Mouse (Mus musculus) left cerebral cortex, adult 18-20 months (tissue): ENCODE measurements at regions not wholly inside any gene's neighbourhood (a gene's known extent, or its start where the extent isn't known, plus 50 kb on each side); places are given as distances from the start of the nearest gene placed in this dataset.

Experiments
- DNase-seq, 2 experiments: peaks; one replicate each; pipeline ENCODE4 v3.0.0; 2021 to 2022; ENCODE audit warnings: low spot score in 2 of 2, mixed read lengths in 1 of 2

DNA sequence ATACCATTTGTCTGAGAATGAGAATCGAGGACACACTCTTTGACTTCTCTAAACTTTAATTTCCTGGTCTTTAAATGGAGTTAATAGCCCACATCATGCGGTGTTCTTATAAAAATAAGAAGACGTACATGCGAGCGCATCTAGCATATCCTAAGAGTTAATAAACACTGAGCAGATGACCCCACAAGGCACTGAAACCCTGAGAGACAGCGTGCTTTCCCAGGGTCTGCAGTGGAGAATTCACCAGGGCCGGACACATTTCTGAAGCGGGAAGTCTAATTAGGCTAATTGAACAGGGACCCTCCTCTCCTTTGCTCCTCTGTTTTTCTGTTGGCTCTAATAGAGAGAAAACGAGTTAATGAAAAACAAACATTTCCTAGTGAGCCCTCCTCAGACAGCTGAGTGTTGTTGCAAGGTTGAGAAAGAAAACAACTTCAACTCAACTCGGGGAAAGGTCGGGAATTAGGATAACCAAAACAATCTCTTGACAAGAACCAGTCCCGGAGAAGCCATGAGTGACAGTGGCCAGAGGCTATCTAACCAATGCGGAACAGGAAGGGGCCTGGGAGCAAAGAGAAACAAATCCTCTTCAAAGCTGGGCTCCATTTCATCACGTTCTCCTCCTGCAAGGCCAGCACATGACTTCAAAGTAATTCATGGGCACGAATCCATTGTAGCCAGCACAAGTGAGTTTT is 352.2 kb downstream of the Hs3st3b1 start:
- no peak for DNase-seq

DNA sequence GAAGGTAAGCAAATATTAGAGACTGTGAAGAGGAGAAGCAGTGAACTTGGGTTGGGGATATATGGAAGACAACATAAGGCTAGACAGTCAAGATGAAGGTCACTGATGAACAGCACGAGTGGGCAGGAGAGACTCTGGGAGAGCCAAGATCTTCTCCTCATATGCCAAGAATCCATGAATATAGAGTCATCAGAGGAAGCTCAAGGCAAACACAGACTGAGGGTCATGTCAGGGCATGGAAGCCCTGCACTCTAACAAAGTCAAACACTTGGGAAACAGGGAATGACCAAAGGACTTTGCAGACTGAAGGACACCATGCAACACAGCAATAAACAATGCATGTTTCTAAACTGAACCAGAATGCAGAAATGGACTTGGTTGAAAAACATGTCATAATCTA is 351.4 kb downstream of the Hs3st3b1 start:
- DNase-seq = no peak

DNA sequence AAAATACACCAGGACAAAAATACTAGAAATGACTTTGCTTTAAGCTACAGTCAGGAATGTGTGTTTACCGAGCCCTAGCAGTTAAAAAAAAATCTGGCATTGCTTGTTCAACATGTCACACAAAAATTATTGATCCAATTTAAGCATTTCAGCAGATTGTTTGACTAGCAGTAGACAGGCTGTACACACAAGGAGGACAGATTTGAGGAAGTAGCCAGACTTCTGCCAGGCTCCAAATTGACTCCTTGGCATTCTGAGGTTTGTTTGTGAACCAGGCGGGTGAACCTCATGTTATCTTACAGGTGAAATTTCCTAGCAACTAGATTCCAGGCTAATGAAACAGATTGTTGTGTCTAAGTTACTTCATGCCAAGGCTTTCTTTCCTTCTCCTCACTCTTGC is 348.8 kb downstream of the Hs3st3b1 start:
- DNase-seq = no peak

DNA sequence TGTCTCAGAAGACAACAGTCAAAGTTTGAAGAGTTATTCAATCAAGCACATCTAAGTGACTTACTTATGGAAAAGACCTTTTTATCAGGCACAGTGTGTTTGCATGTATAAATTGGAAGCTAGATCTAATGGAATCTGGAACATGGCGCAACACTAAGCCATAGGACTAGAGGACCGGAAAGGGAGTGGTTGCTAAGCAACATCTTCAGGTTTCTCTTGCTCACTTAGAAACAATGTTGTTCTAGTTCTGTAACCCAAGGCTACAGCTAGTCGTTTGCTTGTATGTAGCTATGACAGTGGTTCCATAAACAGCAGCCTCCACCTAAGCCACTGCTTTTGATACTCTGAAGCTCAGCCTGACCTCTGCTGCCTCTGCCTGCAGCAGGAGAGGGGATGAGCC is 338.8 kb downstream of the Hs3st3b1 start:
- DNase-seq = no peak

DNA sequence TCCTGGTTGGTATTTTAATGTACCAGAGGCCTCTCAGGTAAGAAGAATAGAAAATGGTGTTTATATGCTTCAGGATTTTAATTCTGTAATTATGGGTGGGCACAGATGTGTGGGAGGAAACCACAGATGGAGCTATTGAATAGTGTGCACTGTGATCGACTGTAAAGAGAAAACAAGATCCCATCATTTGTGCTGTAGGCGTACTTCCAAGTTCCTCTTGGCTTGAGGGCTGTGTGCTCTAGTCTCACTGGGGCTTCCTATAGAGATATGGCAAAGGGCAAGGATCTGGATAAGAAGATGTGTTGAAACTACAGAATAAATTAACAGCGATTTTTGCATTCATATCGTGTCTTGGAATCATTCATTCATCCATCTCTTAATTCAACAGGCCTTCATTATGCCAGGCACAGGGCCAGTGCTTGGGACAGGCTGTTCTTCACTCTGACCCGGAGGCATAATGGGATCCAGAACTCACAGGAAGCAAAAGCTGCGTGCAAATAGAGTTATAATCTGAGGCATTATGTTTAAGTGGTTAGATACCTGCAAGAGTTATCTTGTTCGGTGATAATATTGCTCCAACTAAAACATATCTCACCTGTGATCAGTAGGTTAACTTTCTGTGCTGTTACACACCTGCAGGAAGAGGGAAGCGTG is 336.7 kb downstream of the Hs3st3b1 start:
- no peak for DNase-seq

DNA sequence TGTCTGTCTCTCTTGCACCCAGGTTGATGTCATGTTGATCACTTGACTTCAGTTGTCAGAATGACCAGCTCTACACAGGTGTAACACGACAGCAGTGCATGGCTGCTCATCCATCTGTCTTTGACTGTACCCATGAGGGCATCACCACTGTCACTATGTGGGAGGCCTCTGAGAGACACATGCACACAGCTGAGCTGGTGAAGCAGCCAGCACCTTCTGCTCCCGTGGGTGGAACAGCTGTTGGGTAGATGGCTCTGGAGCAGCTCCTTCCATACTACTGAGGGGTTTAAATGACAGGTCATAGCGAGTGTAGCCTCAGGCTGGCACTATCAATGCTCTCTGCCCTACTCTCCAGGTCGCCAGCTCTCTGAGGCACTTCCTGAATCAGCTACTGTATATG is 301.9 kb downstream of the Hs3st3b1 start:
- DNase-seq = peak in 1 of 2 experiments; percentile 19

DNA sequence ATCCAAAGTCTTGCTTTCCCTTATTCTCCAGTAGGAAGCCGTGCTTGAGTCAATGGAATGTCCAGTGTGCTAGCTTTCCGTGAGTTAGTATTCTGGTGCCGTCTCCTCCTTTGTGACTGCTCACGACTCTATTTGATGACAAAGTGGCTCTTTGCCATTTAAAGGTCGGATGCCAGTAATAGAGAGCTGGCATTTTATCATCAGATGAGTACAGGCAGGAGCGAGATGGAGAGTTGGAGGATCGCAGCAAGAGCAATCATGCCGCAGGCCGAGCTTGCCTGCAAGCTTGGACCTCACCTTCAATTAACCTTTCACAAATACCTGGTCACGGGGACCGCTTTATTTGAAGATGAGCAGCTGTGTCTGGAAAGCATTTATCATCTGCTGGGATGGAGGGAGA is 291.8 kb downstream of the Hs3st3b1 start:
- no peak for DNase-seq

DNA sequence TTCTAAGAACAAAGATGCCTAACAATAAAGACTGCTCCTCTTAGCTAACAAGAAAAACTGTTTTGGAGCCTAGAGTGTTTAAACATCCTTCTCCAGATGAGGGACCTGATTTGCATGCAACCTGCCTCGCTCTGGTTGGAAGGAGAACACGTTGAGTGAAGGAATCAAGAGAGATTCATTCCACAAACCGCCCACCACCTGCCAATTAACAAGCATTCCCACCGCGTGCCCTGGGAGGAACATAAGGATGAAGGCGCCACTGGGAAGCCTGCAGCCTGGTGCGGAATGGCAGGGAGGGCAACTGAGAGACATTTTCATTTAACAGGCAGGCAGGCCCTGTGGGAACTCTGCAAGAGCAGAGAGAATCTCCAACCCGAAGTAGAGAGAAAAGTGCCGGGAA is 265.0 kb downstream of the Hs3st3b1 start:
- DNase-seq = no peak

DNA sequence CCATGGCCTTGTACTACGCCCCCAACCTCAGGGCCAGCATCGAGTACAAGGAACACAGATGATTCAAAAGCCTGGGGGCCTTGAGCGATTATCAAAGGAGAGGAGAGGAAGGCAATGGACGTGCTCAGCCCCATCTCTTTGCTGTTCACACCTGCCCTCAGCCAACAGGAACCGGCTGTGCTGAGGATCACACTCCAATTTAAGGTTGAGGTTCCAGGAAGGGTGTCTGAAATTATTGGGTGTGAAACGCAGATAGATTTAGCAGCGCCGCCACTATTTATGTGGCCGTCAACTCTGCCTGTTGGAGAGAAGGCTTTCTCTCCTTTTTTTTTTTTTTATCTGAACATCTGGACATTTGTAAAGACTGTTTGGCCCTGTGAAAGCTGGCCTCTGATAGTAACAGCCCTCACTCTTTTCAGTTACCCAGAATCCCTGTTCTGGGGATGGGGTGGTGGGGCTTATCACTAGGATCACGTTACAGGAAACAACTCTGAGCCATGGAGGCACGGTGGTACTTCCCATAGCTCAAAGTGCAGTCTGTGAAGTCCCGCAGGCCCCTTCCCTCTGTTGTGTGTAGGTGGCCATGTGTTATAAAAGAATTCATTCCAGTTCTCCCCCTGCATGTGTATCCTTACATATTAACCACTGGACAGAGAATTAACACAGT is 256.7 kb downstream of the Hs3st3b1 start:
- DNase-seq = no peak

DNA sequence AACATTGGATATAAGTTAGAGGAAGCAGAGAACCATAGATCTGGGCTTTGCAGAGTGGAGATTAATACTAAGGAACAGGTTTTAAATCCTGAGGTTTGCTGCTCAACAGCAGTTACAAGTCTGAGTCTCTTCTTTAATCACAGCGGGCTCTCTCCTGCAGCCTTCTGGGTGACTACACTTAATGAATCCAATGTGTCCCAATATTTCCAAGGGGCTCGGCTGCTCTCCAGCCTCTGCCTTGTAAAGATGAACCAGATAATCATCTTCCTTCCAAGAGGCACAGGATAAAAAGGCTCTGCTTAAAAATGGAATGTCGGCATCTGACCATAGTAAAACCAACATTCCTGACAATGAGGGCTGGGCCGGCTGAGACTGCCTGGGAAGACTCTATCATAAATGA is 251.6 kb downstream of the Hs3st3b1 start:
- DNase-seq = no peak

DNA sequence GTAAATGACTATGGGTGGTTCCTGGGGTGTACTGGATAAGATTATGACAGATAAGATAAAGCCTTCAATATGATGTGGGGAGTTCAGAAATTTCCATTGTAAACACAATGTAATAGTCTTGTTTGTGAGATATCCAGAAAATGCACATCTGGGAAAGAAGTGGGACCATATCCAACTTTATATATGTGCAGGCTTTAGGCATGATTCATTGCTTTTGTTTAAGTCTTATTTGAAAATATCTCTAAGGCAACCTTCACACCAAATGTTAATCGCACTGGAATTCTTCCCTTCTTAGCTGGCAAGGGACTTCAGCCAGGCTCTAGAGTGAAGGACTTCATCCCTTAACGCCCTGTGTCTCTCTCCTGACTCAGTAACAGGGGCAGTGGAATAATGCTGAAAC is 250.3 kb downstream of the Hs3st3b1 start:
- no peak for DNase-seq

DNA sequence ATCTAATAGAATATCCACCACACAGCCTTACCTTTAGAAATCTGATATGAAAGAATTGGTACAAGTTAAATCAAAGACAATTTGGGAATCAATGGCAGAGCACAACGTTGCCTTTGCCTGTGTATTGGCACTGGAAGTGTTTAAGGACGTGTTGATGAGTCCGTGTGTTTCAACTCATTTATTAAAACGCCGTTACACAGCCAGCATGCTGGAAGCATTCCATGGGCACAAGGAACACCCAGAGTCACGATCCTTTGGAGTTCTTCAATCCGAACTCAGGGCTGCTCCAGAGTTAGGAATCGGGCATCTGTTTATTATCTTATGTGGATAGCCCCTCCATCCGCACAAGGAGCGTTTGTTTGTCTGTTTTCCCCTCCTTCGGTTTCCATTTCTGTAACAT is 244.2 kb downstream of the Hs3st3b1 start:
- DNase-seq = no peak

DNA sequence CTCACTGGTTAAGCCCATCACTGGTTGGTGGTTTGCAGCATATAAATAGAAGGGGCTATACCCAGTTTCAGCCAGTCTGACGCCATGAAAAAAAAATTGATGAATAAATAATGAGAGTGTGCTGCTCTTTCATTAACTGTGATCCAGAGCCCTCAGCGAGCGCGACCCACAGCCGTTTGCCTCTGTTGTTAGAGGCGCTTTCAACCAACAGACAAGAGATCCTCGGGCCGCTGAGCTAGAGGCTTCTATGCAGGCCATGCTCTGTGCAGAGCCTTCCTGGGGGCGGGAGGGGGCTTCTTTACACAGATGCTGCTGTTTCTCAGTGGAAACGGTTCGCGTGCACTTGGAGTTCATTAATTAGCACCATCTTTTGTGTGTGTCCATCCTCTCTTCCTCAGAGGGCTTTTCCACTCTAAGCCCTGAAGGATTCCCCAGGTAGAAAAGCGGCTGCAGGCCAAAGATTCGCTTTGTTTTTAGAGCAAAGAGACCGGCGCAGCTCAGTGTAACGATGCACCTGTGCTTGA is 243.6 kb downstream of the Hs3st3b1 start:
- no peak for DNase-seq

DNA sequence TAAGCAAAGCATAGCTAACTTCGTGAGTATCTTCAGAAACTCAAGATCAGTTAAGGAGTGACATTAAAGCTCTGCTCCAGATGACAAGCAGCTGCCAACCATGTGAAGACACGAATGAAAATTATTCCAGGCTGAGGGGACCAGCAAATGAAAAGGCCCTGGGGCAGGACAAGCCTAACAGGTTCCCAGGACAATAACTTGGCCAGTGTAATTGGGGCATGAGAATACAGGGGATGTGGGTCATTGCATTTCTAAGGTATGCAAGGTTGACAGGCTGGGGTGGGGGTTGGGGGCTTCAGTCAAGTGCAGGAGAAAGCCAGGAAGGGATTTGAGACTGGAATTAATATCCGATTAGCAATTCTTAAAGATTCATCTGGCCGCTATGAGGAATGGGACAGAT is 242.6 kb downstream of the Hs3st3b1 start:
- no peak for DNase-seq

DNA sequence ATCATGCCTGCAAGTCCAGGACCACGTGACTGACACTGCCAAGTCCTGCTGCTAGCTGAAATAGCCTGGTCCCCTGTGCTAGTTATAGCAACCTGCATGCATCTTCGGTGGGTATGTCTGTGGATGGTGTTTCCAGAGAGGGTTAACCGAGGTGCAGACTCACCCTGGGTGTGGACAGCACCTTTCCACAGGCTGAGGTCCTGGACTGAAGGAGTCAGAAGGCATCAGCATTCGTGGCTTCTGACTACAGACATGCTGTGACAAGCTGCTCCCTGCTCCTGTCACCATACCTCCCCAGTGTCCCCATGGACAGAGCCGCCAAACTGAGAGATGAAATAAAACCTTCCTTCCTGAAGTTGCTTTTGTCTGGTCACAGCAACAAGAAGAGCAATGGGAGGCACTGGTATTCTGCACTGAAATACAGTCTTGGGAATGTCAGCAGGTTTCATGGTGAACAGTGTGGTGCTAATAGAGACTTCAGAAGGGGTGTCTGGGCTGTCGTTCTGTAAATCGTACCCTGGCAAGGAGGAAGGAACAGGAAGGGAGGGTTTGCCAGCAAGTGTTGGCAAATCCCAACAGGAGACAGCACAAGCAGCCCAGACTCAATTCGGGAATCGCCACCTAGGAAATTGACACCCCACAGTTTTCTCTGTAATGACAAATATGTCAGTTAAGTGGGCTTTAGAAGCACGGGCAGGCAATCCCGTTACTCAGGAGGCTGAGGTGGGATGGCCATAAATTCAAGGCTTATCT is 237.7 kb downstream of the Hs3st3b1 start:
- no peak for DNase-seq

DNA sequence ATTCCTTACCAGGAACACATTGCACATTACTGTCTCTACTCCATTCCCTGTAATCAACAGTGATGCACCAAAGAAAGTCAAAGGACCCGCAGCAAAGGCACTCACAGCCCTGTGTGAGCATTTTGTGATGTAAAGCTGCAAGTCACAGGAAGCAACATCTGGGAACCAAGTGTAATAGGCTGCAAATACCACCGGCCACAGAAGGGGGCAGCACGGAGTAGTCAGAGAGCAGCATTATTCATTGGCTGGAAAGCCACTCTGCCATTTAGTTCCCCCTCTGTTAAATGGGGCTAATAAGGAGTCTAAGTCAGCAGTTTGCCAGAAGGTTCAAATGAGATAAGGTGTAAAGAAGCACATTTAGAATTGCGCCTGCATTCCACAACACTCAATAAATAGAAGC is 231.0 kb downstream of the Hs3st3b1 start:
- peak; percentile 3 to 32 for DNase-seq

DNA sequence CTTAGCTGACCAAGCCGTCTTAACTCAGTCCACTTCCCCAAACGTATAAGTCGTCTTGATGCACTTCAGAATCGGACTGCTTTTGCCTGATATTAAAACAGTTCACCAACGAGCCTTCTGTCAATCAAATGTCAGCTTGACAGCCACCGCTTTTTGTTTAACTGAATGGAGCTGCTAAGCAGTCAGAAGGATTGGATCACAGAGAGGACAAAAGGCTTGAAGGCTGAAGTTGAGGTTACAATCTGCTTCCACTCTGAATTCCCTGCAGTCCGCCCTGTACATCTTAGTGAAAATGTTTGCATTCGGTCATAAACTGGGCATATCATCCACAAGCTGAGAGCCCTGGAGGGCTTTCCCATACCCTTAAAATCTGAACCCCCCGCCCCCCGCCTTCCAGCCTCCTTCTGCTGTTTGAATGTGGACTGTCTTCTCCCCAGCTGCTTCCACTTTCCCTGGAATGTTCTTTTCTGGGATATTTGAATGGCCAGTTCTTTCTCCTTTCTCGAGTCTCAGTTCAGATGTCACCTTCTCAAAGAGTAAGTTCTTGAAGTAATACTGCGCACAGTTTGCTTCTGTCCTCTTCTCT is 217.0 kb downstream of the Hs3st3b1 start:
- DNase-seq = no peak

DNA sequence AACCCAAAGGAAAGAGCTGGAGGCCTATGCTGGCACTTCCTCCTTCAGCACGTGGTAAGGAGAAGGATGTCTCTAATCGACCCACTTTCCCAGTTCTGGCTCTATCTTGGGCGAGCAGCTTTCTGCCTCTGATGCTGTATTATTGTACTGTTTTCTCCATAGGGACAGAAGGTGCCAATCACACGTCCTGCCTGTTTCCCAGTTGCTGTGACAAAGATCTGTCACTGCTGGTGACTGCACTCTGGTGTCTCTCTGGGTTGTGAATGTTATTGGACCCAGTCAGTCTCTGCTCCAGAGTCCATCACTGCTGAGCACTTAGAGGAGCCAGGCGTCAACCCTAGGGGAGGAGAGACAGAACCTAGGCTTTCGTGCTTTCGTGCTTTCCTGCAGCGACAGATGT is 216.0 kb downstream of the Hs3st3b1 start:
- DNase-seq = no peak

DNA sequence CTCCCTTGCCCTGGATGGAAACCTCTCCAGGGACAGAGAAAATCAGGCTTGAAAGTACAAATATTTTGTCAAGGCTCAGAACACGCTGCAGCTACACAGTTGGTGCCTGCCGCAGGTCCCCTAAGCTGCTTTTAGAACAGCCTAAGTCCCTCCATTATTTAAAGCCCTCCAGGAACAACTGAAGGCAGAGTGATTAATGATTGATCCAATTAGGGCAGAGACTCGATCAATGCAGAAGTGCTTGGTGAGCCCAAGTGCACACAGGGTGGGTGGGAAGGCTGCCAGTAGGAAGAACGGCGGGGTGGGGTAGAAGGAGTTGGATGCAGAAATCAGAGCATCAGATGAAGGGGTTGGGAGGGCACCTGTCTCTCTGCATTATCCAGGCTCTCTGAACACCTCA is 215.0 kb downstream of the Hs3st3b1 start:
- no peak for DNase-seq

DNA sequence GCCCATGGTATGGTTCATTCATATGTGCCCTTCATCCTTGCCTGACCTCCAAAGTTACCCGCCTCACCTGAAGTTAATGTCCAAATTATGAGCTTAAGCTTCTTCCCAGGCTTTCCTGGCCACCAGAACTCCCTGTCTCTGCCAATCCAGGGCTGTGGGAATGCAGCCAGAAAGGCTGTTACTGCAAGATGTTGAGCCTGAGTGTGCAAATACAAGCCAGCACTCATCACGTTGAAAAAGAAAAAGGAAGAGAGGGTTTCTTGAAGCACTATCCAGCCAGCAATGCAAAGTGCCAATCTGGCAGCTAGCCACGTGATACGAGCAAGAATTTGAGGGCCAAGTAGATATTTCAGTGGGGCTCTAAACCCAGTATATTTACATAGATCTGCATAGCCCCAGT is 213.7 kb downstream of the Hs3st3b1 start:
- DNase-seq = peak; percentile 3 to 28
